Mouse (Mus musculus) liver, adult (tissue): ENCODE results near the gene Sbf2.
A peak's percentile ranks its signal among the peaks of the same experiment; 100 is the strongest.

Source experiments
- GATA4 ChIP-seq: IDR thresholded peaks from 2 replicates; pipeline ENCODE4 v1.6.1; 2014; ENCODE audit warnings: mild to moderate bottlenecking, low read length; ENCODE audit not compliant: insufficient replicate concordance

The Sbf2 gene

GRCm38 (mm10) chr7:110619086-110619611 lies 4.4 kb upstream of the Sbf2 start:
- no peak for TF ChIP-seq GATA4

GRCm38 (mm10) chr7:110615792-110616191 lies 1.1 kb upstream of the Sbf2 start:
- TF ChIP-seq GATA4: no peak

GRCm38 (mm10) chr7:110615151-110615631 lies 469 bp upstream of the Sbf2 start:
- TF ChIP-seq GATA4: no peak

GRCm38 (mm10) chr7:110613381-110614132 lies 1.2 kb downstream of the Sbf2 start:
- TF ChIP-seq GATA4: peak; percentile 53

- TF ChIP-seq GATA4: no peak
Measured at GRCm38 (mm10) chr7:110606906-110607305, 7.8 kb downstream of the Sbf2 start.

- no peak for TF ChIP-seq GATA4
Measured at GRCm38 (mm10) chr7:110605476-110605875, 9.2 kb downstream of the Sbf2 start.

GRCm38 (mm10) chr7:110597141-110597540 lies 17.6 kb downstream of the Sbf2 start:
- no peak for TF ChIP-seq GATA4

- TF ChIP-seq GATA4: no peak
Measured at GRCm38 (mm10) chr7:110587721-110588120, 27.0 kb downstream of the Sbf2 start.

- peak; percentile 77; the same call in 1 of the 2 replicates for TF ChIP-seq GATA4
Measured at GRCm38 (mm10) chr7:110585250-110585649, 29.5 kb downstream of the Sbf2 start.

GRCm38 (mm10) chr7:110584159-110584558 lies 30.6 kb downstream of the Sbf2 start:
- TF ChIP-seq GATA4: no peak

- TF ChIP-seq GATA4: no peak
Measured at GRCm38 (mm10) chr7:110583705-110584104, 31.0 kb downstream of the Sbf2 start.

GRCm38 (mm10) chr7:110565815-110566549 lies 48.7 kb downstream of the Sbf2 start:
- 0 out of 2 replicates have a peak, but pooled peaks have one; percentile 13 for TF ChIP-seq GATA4

- no peak for TF ChIP-seq GATA4
Measured at GRCm38 (mm10) chr7:110561647-110562046, 53.1 kb downstream of the Sbf2 start.

- TF ChIP-seq GATA4: no peak
Measured at GRCm38 (mm10) chr7:110557001-110557400, 57.7 kb downstream of the Sbf2 start.

GRCm38 (mm10) chr7:110556221-110556620 lies 58.5 kb downstream of the Sbf2 start:
- TF ChIP-seq GATA4: no peak

- TF ChIP-seq GATA4: no peak
Measured at GRCm38 (mm10) chr7:110555260-110555659, 59.5 kb downstream of the Sbf2 start.
